Mouse (Mus musculus) megakaryocyte, embryonic 14.5 days (primary cell): ENCODE results near the gene Obp2b.

Source experiments
- FLI1 ChIP-seq: IDR thresholded peaks from 2 replicates; pipeline ENCODE4 v1.6.1; 2012; ENCODE audit warnings: low read length, inconsistent platforms, mixed read lengths
- GATA1 ChIP-seq: IDR thresholded peaks from 3 replicates; pipeline ENCODE4 v1.6.1; 2012; ENCODE audit warnings: mixed read lengths, low read length, inconsistent platforms, borderline replicate concordance

- TF ChIP-seq GATA1 = no peak
- no peak for TF ChIP-seq FLI1
These were observed 37.8 kb downstream of the Obp2b start for GRCm38 (mm10) chr2:25774640-25775039.
